Mouse (Mus musculus) mouse embryonic stem cell (cell line): ENCODE results near the gene Whamm.

Experiments used
- in situ Hi-C, 2 experiments: fragments of 300-500 bp; cut with MboI; formaldehyde crosslinking; loops; 1 replicate in 1 of 2; 3 replicates in 1 of 2; pipeline ENCODE4 v1.14.3; 2019 to 2020; ENCODE audit warnings: low sequenced_read_pairs in 2 of 2, low pct_unique_long_range_greater_than_20kb in 1 of 2, mixed read lengths in 1 of 2; ENCODE audit not compliant: unreplicated experiment in 1 of 2

Whamm gene

GRCm38 (mm10) chr7:81631261-81631660, 60.2 kb downstream of the Whamm start:
- in situ Hi-C loops = no loop called here

DNA sequence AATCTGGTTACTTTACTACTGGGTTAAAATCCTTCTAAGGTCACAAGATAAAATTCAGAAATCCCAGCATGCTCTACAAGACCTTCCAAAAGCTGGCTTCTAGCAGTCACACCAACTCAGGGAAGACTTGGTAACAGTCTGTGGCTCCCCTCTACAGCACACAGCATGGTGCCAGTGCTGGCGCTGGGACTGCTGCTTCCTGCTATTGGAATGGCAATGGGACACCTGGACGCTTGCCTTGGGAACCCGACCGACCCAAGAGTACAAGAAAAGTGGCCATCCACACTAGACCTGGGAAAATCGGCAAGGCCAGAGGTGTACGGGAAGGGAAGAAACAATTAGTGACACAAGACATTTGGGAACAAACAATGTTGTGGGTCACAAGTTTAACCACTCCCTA, 61.5 kb downstream of the Whamm start:
- in situ Hi-C loops = no loop called here

- in situ Hi-C loops = no loop called here
Observed at GRCm38 (mm10) chr7:81641101-81641500, 70.0 kb downstream of the Whamm start.

DNA sequence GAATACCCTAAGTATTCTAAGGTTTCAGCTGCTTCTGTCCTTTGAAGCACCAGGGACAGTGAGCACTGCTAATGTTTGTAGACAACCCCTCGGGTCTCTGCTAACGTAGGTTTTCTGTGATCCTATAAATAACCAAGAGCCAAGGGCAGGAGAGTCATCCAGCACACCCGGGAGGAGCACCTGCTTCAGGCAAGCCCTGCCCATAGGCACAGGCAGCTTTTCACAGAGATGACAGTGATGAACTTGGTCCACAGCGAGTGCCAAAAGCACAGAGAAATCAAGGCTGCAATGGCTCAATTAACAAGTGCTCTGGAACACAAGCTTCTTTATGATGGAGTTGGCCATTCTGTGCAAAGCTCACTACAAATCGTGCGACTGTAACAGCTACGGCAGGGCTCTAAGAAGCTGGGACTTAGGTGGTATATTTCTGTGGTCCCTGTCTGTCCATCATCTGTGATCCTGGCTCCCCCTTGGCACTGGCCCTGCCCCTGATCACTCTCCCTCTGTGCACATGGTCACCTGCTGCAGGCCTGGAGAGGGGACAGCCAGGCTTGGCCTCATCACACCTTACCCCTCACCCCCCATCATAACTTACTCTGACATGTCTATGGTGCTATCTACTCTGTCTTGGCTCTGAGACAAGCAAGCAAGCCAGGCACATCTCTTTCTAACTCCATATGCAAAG, 73.6 kb downstream of the Whamm start:
- in situ Hi-C loops = no loop called here
